17 mouse cellular contexts compared by ENCODE assay signal in the genomic region with DNA sequence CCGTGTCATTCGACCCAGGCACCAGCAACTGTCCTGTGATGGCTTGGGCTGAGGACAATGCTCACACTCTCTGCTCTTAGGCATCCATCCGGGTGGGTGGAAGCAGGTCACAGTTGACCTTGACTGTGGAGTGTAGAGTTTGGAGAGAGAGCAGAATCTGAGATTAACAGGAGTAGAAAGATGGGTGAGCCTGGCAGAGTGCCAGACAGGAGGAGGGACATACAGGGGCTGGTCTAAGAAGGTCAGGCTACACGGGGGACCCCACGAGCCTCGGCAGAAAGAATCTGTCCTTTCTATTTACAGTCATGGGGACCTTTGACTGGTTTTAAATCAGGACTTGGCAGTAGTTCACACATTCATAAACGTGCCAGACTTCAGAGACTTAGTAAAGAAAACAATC. TPM values are rescaled to one million over a fixed set of nuclear protein-coding genes. Genes with fewer than 3 reads are reported as not detected.
"Had no signal": no experiment of that assay in that cellular context is flagged by ENCODE, and none has a peak within 500 bp of the region (broad histone marks: within the 10 kb centered on the region; RNA-seq: fewer than 3 reads in every experiment).

No protein-coding gene starts in this region.

- H3K4me2 ChIP-seq: liver, embryonic 12.5 days; lung, embryonic 15.5 days; midbrain, embryonic 11.5 days; midbrain, embryonic 15.5 days; neural tube, embryonic 12.5 days; stomach, embryonic 15.5 days had no signal

- H3K36me3 ChIP-seq: limb, embryonic 10.5 days; liver, embryonic 12.5 days; lung, embryonic 15.5 days; midbrain, embryonic 15.5 days; neural tube, embryonic 12.5 days; stomach, embryonic 15.5 days had no signal

- H3K9me3 ChIP-seq: limb, embryonic 10.5 days; liver, embryonic 12.5 days; lung, embryonic 15.5 days; megakaryocyte, embryonic 14.5 days; midbrain, embryonic 15.5 days; neural tube, embryonic 12.5 days; stomach, embryonic 15.5 days had no signal

- DNase-seq: kidney, adult 18-20 months; kidney, postnatal 36 days; lung, postnatal 14 days; right cerebral cortex, postnatal 14 days; thymus, postnatal 4 days had no signal

- H3K9ac ChIP-seq: liver, embryonic 12.5 days; lung, embryonic 15.5 days; midbrain, embryonic 15.5 days; neural tube, embryonic 12.5 days; stomach, embryonic 15.5 days had no signal

- H3K4me3 ChIP-seq: layer of hippocampus, adult 2 months; limb, embryonic 10.5 days; liver, embryonic 12.5 days; lung, embryonic 15.5 days; megakaryocyte, embryonic 14.5 days; midbrain, embryonic 15.5 days; neural tube, embryonic 12.5 days; stomach, embryonic 15.5 days had no signal

- ATAC-seq: liver, embryonic 12.5 days; midbrain, embryonic 15.5 days had no signal

- H3K27ac ChIP-seq: layer of hippocampus, adult 2 months; limb, embryonic 10.5 days; liver, embryonic 12.5 days; lung, embryonic 15.5 days; macrophage; midbrain, embryonic 15.5 days; neural tube, embryonic 12.5 days; stomach, embryonic 15.5 days had no signal

RNA-seq across cellular contexts. Expression of a gene that starts 3.2 kb away (rescaled TPM):
- total RNA-seq: monocyte, adult 5-6 weeks; neutrophil, adult 5-6 weeks had no signal
- polyA plus RNA-seq: macrophage had no signal

RNA-seq across cellular contexts. Expression of a gene that starts 36.8 kb away (rescaled TPM):
- total RNA-seq: monocyte, adult 5-6 weeks; neutrophil, adult 5-6 weeks had no signal
- polyA plus RNA-seq: macrophage had no signal
